Mouse (Mus musculus) cerebellum, adult 11 months (tissue): ENCODE data around the gene Tcam1.
A peak's percentile ranks its signal among the peaks of the same experiment; 100 is the strongest.
"Not testable (repeated sequence)": the region's sequence is repeated elsewhere in the genome, so short reads cannot be mapped to it uniquely, and the experiment has no call there.

ENCODE experiments used
- DNase-seq: peaks from one replicate; pipeline ENCODE4 v3.0.0; 2022

The Tcam1 gene

GRCm38 (mm10) chr11:106276454-106276853 is at the start of gene Tcam1:
Gene Tcam1 (plus strand): TSS chr11:106276672.
- peak; percentile 93 for DNase-seq

GRCm38 (mm10) chr11:106233978-106234377 is 42.5 kb upstream of the Tcam1 start:
- not testable (repeated sequence) for DNase-seq

GRCm38 (mm10) chr11:106246834-106247233 is 29.6 kb upstream of the Tcam1 start:
- DNase-seq, result no peak

GRCm38 (mm10) chr11:106249326-106249725 is 27.1 kb upstream of the Tcam1 start:
- DNase-seq, result no peak

- no peak for DNase-seq
Measured at GRCm38 (mm10) chr11:106254767-106255166, 21.7 kb upstream of the Tcam1 start.

- no peak for DNase-seq
Measured at GRCm38 (mm10) chr11:106255174-106255573, 21.3 kb upstream of the Tcam1 start.

GRCm38 (mm10) chr11:106255685-106256451 is 20.6 kb upstream of the Tcam1 start, which contains the start of the genes Ftsj3 and Psmc5:
Gene Ftsj3 (minus strand): TSS chr11:106256079.
Gene Psmc5 (plus strand): TSS chr11:106256154.
- DNase-seq, result peak; percentile 97

GRCm38 (mm10) chr11:106256775-106257174 is 19.7 kb upstream of the Tcam1 start:
- no peak for DNase-seq

GRCm38 (mm10) chr11:106260826-106261450 is 15.5 kb upstream of the Tcam1 start:
- DNase-seq, result no peak

GRCm38 (mm10) chr11:106263963-106264362 is 12.5 kb upstream of the Tcam1 start:
- no peak for DNase-seq

GRCm38 (mm10) chr11:106264988-106265387 is 11.5 kb upstream of the Tcam1 start:
- DNase-seq, result no peak

GRCm38 (mm10) chr11:106265570-106265969 is 10.9 kb upstream of the Tcam1 start:
- DNase-seq, result no peak

- DNase-seq, result peak; percentile 38
Measured at GRCm38 (mm10) chr11:106266431-106266830, 10.0 kb upstream of the Tcam1 start.

- DNase-seq, result peak; percentile 95
Measured at GRCm38 (mm10) chr11:106267311-106267852, 9.1 kb upstream of the Tcam1 start.

GRCm38 (mm10) chr11:106267871-106268270 is 8.6 kb upstream of the Tcam1 start:
- DNase-seq, result peak; percentile 70

GRCm38 (mm10) chr11:106268326-106269059 is 8.0 kb upstream of the Tcam1 start:
- peak; percentile 89 for DNase-seq

GRCm38 (mm10) chr11:106269060-106269431 is 7.4 kb upstream of the Tcam1 start:
- peak; percentile 61 for DNase-seq

GRCm38 (mm10) chr11:106271131-106271793 is 5.2 kb upstream of the Tcam1 start:
- DNase-seq, result peak; percentile 40

- peak; percentile 59 for DNase-seq
Measured at GRCm38 (mm10) chr11:106271794-106272643, 4.5 kb upstream of the Tcam1 start.

- DNase-seq, result peak; percentile 99
Measured at GRCm38 (mm10) chr11:106272644-106273310, 3.7 kb upstream of the Tcam1 start, which contains the start of gene Smarcd2. Gene Smarcd2 (minus strand): TSS chr11:106272972.

GRCm38 (mm10) chr11:106273311-106273684 is 3.2 kb upstream of the Tcam1 start:
- no peak for DNase-seq
